Mouse (Mus musculus) kidney, adult 11 months (tissue): ENCODE data around the gene Alb.

ENCODE experiments used
- DNase-seq: peaks from one replicate; pipeline ENCODE4 v3.0.0; 2022

Gene Alb

DNA sequence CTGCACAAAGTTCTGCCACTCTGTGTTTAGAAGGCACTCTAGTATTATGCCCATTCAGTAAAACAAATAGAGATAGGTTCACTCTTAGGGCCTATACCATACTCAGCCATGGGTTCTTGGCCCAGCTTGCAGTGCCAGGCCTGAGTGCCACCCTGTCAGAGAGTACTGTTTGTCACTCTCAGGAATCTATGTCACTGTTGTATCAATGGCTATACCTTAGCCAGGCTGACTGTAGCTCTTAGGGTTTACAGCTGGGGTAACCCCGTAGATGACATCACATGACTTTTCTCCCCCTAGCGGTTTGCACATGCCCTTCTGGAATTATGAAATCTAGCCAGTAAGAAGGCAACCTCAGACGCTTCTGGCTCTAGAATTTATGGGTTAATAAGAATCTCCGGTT lies 33.6 kb downstream of the Alb start:
- DNase-seq = no peak

DNA sequence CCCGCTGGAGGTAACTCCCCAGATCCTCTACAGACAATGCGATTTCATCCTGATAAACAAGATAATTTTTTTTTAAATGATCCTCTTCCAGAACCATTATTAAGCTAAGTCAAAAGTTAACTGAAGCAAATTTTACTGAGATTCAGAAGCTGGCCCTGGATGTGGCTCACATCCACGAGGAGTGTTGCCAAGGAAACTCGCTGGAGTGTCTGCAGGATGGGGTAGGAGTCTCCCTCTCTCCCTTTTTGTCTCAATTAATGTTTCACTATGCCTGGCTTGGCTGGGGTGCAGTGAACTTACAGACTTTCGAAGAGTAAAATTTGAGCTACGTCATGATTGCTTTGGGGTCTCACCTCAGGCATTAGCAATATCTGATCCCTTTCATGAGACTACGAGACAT lies 38.8 kb downstream of the Alb start:
- no peak for DNase-seq

DNA sequence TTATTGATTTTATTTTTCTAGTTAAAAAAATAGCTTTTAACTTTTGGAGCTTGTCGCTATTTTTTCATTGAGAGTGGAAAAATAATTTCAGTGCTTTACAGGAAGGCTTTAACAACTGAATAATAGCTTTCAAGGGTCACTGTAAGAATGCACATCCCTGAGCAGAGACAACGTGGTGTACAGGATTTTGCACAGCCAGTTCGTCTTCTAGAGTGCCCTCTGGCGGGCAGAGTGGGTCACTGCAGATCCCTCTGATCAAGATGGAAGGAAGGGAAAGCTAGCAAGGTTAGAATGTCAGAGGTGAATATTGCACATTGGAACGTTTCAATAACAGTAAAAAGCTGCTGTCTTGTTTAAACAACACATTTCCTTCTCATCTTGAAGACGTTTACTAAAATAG lies 40.0 kb downstream of the Alb start:
- peak; percentile 59 for DNase-seq

DNA sequence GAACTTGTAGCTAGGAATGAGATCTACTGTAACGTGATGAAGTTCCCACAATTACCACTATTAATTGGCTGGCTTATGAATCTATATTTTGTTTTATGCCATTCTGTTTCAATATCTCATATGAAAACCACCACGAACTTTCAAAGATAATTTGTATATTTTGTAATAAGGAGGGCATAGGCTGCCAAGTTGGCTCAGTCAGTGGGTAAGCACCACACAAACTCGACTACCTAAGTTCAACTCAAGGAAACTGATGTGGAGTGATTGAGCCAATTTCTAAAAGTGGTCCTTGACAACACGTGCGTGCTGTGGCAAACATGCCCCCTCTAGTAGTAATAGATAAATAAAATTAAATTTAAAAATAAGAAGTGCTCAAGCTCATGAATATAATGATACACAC lies 41.1 kb downstream of the Alb start:
- DNase-seq = no peak

DNA sequence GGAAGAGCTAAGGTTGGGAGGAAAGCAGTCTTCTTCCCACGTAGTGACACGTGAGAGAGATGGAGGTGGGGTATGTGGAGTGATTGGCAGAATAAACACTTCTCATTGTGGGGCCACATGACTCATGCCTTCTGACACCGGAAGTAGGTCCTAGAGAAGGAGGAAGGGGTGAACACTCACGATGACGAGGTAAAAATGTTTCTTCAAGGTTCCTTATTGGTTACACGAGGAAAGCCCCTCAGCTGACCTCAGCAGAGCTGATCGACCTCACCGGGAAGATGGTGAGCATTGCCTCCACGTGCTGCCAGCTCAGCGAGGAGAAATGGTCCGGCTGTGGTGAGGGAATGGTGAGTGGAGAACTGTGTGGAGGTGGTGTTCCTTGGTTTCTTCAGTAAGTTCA lies 44.0 kb downstream of the Alb start:
- DNase-seq = no peak

DNA sequence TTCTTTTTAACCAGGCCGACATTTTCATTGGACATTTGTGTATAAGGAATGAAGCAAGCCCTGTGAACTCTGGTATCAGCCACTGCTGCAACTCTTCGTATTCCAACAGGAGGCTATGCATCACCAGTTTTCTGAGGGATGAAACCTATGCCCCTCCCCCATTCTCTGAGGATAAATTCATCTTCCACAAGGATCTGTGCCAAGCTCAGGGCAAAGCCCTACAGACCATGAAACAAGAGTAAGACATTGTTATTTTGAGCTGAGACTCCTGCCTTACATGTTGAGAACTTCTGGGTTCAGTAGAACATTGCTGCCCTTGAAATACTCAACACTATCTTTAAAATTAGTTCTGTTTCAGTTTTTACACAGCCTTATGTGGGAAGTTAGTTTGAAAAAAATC lies 45.8 kb downstream of the Alb start:
- DNase-seq = no peak

DNA sequence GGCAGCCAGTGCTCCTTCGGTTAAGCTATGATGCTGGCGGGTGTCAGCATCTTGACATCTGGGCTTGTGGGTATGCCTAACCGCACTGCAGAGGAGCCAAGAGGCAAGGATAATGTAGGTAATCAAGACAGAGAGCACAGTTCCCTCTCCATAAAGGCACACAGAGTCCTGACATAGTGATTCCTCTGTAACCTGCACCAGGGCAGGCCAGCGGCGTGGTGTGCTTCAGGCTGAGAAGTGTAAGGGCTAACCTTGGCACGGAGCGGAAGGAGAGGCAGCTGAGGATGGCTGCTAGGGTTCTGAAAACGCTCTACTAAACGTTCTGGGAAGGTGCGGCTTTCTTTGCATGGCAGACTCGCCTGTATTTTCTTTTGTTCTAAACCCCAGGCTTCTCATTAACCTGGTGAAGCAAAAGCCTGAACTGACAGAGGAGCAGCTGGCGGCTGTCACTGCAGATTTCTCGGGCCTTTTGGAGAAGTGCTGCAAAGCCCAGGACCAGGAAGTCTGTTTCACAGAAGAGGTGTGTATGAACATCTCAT lies 46.8 kb downstream of the Alb start:
- DNase-seq = no peak

DNA sequence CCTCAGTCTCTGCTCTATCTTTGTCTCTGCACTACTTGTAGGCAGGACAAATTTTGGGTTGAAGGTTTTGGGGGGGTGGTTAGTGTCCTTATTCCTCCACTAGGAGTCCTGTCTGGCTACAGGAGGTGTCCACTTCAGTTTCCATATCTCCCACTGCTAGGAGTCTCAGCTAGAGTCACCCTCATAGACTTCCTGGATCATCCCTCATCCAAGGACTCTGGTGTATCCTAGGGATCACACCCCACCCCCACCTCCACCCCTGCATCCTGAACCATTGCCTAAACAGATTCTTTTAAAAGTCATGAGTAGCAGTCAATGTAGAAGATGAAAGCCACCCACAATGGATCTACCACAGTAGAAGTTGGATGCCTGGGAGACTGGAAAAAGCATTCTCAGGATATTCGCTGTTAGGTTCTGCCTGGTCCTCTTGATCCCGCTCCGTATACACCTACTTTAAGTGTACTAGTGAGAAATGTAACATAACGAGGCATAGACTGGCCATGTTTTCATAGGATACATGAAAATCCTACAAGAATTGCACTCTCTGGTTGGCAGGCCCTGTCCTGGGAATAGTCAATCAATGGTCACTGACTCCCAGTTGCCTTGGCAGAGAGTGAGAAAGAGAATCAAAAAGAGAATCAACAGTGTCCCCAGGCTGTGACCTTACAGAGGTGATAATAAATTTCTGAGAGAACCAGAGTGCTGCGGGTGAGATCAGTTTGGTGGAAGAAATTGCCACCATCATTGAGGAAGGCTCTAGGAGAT lies 49.3 kb downstream of the Alb start:
- no peak for DNase-seq

DNA sequence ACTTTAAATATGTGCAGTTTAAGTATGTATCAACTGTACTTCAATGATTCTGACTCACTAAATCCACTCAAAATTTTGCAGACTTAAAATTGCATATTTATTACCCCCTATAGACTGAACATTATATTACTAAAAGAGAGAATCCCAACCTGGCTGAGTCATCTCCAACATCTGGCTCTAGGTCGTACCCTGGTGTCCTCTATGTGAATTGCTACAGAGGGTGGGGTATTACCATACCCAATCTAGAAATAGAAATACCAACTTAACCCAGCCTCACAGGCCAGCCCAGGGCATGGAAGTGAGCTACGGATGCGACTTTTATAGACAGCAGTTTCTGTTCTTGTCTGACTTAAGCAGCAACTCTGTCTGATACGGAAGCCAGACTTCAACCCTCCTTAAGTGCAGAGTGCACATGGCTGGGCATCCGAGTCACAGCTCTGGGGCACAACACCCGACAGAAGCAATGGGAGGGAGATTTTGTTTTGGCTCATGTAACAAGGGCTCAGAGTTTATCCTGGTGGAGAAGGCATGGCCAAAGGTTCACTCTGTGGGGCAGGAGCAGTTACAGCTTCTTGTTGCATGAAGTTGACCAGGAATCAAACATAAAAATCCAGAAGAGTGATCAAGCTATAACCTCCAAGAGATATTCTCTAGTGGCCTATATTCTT lies 51.7 kb downstream of the Alb start:
- DNase-seq = peak; percentile 62

DNA sequence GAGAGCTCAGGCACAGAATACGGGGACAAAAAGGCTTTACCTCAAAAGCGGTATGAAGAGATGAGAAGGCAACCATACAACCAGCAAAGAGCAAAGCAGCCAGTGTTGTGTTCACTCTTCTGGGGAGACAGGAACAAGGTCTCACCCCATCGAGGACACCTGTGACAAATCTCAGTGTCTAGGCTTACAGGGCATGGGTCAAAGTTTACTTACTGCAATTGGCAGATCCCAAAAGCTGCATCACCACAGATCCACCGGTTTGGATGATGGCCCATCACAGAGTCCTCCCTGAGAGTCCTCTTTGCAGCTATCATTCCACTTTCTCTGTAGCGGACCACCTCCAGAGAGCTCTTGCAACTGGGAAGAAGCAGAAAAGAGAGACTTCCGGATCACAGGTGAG lies 54.9 kb downstream of the Alb start:
- no peak for DNase-seq

DNA sequence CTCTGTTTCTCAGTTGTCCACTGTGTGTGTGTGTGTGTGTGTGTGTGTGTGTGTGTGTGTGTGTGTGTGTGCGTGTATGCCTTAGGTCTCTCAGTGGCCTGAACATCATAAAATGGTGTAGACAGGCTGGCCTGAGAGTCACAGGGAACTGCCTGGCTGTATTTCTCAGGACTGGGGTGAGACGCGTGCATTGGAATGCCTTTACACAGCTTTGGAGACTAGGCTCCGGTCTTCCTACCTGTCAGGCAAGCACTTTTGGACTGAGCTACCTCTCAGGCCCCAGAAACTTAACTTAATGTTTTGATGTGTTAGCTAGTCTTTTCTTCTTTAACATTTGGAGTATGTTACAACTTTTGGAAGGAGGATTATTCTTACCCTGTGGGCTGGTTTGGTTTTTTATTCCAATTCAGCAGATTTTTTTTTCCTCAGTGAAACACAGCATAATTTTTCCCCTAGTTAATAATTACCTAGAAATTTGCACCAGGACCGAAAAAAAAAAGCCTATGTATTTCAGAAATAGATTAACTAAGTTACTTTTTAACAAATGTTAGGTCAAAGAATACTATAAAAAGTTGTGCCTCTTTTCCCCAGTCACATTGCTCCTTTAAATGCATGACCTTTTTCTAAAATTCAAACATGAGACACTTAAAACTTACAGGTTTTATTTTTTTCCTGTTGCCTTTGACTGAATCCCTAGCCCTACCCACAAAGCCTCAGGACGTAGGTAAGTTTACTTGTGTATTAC lies 57.8 kb downstream of the Alb start, which contains the start of gene Afm:
Afm (plus strand) TSS at position 577 of the 745 bp plus-strand sequence.
- peak; percentile 60 for DNase-seq
